Mouse (Mus musculus): Measurements from ENCODE around the gene Tgfbrap1. TPM values are rescaled to one million over a fixed set of nuclear protein-coding genes. Genes with fewer than 3 reads are reported as not detected.

Gene Tgfbrap1
- total and polyA plus RNA-seq, 2 experiments from 2014 or later: 4.5 to 8.7 TPM

DNA sequence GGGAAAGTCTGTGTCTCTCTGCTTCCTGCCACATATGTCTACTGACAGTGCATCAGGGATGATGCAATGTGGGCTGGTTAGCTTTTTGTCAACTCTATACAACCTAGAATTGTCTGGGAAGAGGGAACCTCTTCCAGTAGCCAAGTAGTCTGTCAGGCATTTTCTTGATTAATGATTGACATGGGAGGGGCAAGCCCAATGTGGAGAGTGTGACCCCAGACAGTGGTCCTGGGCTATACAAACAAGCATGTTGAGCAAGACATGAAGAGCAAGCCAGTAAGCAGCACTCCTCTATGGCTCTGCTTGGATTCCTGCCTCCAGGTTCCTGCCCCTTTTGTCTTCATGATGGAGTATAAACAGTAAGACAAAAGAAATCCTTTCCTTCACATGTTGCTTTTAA lies 28.8 kb upstream of the Tgfbrap1 start:
- peak overlapping the region; percentile 22; the same call in 1 of the 2 replicates for H3K27ac ChIP-seq (ENCODE audit: low read depth)
- TF ChIP-seq EP300 (IDR thresholded peaks at IDR 0.05; ENCODE audit: low read depth): no peak
- no peak for TF ChIP-seq CTCF (IDR thresholded peaks at IDR 0.05; ENCODE audit: low read depth)

DNA sequence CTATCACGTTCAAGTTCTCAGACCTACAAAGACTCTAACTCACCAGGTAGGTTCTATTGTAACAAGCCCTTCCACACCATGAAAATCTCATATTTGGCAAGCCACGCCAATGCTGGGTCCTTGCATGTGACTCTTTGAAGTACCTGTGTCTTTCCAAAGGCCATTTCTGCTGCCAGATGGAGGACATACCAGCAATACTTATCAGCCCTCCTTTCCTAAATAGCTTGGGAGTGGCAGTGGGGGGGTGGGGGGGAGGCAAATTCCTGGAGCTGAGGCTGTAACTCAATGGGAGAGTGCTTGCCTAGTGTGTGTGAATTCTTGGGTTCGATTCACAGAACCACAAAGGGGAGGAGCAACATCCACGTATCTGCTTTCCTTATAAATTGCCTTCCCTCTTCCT lies 26.3 kb upstream of the Tgfbrap1 start:
- ATAC-seq (ENCODE audit: insufficient read depth, low read depth): peak; percentile 36
- DNase-seq (ENCODE audit: low spot score): no peak
- WGBS: 38% methylated on average over 4 of the region's 4 CpGs
- TF ChIP-seq EP300 (IDR thresholded peaks at IDR 0.05; ENCODE audit: low read depth) (0 out of 2 replicates have a peak, but pooled peaks have one; percentile 16), CTCF (IDR thresholded peaks at IDR 0.05; ENCODE audit: low read depth) (no peak)
- H3K4me2 ChIP-seq (ENCODE audit: low read depth, low read length): no peak overlapping the region
- peak overlapping the region; percentile 58 for H3K27ac ChIP-seq (ENCODE audit: low read depth)
- peaks cover 15% of the 10 kb centered on the region for H3K4me1 ChIP-seq (ENCODE audit: control insufficient read depth, insufficient read depth)
- H3K4me3 ChIP-seq (ENCODE audit: low read depth, low read length): no peak overlapping the region
- H3K9ac ChIP-seq (replicated peaks; ENCODE audit: low read depth, low read length): no peak overlapping the region
- H3K36me3 ChIP-seq (replicated peaks; ENCODE audit: control insufficient read depth, insufficient read depth, low read length): peaks cover 74% of the 10 kb centered on the region
- H3K9me3 ChIP-seq (replicated peaks; ENCODE audit: control insufficient read depth, low read length): no peaks in the 10 kb centered on the region
- H3K27me3 ChIP-seq (ENCODE audit: control insufficient read depth, insufficient read depth, low read length): no peaks in the 10 kb centered on the region

More for the DNA sequence above, 28.8 kb upstream of the Tgfbrap1 start:
- H3K4me1 ChIP-seq (ENCODE audit: control insufficient read depth, insufficient read depth): peaks cover 15% of the 10 kb centered on the region
- no peak overlapping the region for H3K9ac ChIP-seq (replicated peaks; ENCODE audit: low read depth, low read length)
- no peaks in the 10 kb centered on the region for H3K27me3 ChIP-seq (ENCODE audit: control insufficient read depth, insufficient read depth, low read length)
- H3K36me3 ChIP-seq (replicated peaks; ENCODE audit: control insufficient read depth, insufficient read depth, low read length): peaks cover 82% of the 10 kb centered on the region
- peak; percentile 3 for DNase-seq (ENCODE audit: low spot score)
- H3K4me2 ChIP-seq (ENCODE audit: low read depth, low read length): no peak overlapping the region
- no peaks in the 10 kb centered on the region for H3K9me3 ChIP-seq (replicated peaks; ENCODE audit: control insufficient read depth, low read length)
- no peak overlapping the region for H3K4me3 ChIP-seq (ENCODE audit: low read depth, low read length)
- no peak for ATAC-seq (ENCODE audit: insufficient read depth, low read depth)

DNA sequence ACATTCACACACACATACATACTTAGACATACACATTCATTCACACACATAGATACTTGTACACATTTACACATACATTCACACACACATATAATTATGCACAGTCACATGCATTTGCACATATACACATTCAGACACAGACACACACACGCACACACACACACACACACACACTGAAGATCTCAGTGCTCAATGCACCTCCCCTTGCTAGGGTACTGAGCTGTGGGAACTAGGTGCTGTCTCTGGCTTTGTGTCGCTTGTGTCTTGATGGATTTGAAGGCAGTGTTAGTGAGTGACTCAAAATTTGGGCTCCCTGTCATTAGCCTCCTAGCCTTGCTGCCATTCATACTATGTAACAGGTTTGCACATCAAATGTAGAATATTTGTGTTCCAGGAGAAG lies 24.2 kb upstream of the Tgfbrap1 start:
- H3K36me3 ChIP-seq (replicated peaks; ENCODE audit: control insufficient read depth, insufficient read depth, low read length): peaks cover 62% of the 10 kb centered on the region
- ATAC-seq (ENCODE audit: insufficient read depth, low read depth): no peak

DNA sequence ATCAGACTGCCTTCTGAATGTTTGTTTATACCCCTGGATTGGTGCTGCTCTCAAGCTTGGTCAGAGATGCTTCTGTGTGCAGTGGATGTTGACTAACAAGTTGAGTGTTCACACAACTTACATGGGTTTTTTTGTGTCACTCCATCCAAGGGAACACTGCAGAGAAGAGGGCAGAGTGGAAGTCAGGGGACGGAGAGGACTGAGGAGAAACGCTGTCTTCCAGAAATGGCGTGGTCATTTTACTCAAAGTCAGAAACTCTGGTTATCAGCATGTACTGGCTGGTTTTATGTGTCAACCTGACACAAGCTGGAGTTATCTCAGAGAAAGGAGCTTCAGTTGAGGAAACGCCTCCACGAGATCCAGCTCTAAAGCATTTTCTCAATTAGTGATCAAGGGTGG lies 22.5 kb upstream of the Tgfbrap1 start:
- Histone ChIP-seq H3K36me3 (replicated peaks; ENCODE audit: control insufficient read depth, insufficient read depth, low read length) (peaks cover 56% of the 10 kb centered on the region), H3K4me3 (ENCODE audit: low read depth, low read length) (no peak overlapping the region), H3K27ac (ENCODE audit: low read depth) (peak overlapping the region; percentile 41), H3K4me1 (ENCODE audit: control insufficient read depth, insufficient read depth) (peaks cover 7% of the 10 kb centered on the region), H3K27me3 (ENCODE audit: control insufficient read depth, insufficient read depth, low read length) (no peaks in the 10 kb centered on the region), H3K4me2 (ENCODE audit: low read depth, low read length) (no peak overlapping the region), H3K9ac (replicated peaks; ENCODE audit: low read depth, low read length) (no peak overlapping the region), H3K9me3 (replicated peaks; ENCODE audit: control insufficient read depth, low read length) (no peaks in the 10 kb centered on the region)
- ATAC-seq (ENCODE audit: insufficient read depth, low read depth) (no peak), DNase-seq (ENCODE audit: low spot score) (no peak)
- TF ChIP-seq CTCF (IDR thresholded peaks at IDR 0.05; ENCODE audit: low read depth) (no peak), EP300 (IDR thresholded peaks at IDR 0.05; ENCODE audit: low read depth) (no peak)
- 89% methylated on average over 5 of the region's 5 CpGs for WGBS

More for the DNA sequence above, 24.2 kb upstream of the Tgfbrap1 start:
- no peak overlapping the region for H3K4me2 ChIP-seq (ENCODE audit: low read depth, low read length)
- no peaks in the 10 kb centered on the region for H3K27me3 ChIP-seq (ENCODE audit: control insufficient read depth, insufficient read depth, low read length)
- WGBS: 95% methylated on average over 2 of the region's 2 CpGs
- no peak overlapping the region for H3K27ac ChIP-seq (ENCODE audit: low read depth)
- H3K9ac ChIP-seq (replicated peaks; ENCODE audit: low read depth, low read length): no peak overlapping the region
- H3K9me3 ChIP-seq (replicated peaks; ENCODE audit: control insufficient read depth, low read length): no peaks in the 10 kb centered on the region
- H3K4me1 ChIP-seq (ENCODE audit: control insufficient read depth, insufficient read depth): peaks cover 7% of the 10 kb centered on the region
- TF ChIP-seq EP300 (IDR thresholded peaks at IDR 0.05; ENCODE audit: low read depth): no peak
- no peak for TF ChIP-seq CTCF (IDR thresholded peaks at IDR 0.05; ENCODE audit: low read depth)
- no peak overlapping the region for H3K4me3 ChIP-seq (ENCODE audit: low read depth, low read length)
- no peak for DNase-seq (ENCODE audit: low spot score)

DNA sequence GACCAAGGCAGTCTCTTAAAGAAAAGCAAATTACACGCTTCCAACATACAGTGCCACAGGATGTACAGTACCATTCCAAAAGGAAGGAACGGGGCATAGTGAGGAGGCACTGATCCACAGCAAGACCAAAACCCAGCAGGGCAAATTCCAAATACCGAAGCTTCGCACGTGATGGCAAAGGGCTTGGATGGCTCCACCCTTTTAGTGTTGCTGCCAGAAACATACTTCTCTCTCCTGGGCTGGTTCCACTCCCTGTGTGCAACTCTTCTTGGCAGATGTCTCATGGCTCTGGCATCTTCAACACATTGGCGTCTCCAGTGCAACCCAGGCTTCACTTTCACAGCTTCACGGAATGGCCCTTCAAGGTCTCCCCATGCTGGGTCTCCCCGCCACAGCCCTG lies 19.0 kb upstream of the Tgfbrap1 start:
- Histone ChIP-seq H3K36me3 (replicated peaks; ENCODE audit: control insufficient read depth, insufficient read depth, low read length) (peaks cover 40% of the 10 kb centered on the region), H3K27ac (ENCODE audit: low read depth) (peak overlapping the region; percentile 43), H3K4me2 (ENCODE audit: low read depth, low read length) (no peak overlapping the region), H3K4me1 (ENCODE audit: control insufficient read depth, insufficient read depth) (0 out of 2 replicates have a peak, but pooled peaks cover 5% of the 10 kb centered on the region), H3K4me3 (ENCODE audit: low read depth, low read length) (no peak overlapping the region), H3K9me3 (replicated peaks; ENCODE audit: control insufficient read depth, low read length) (no peaks in the 10 kb centered on the region), H3K27me3 (ENCODE audit: control insufficient read depth, insufficient read depth, low read length) (no peaks in the 10 kb centered on the region), H3K9ac (replicated peaks; ENCODE audit: low read depth, low read length) (no peak overlapping the region)
- DNase-seq (ENCODE audit: low spot score) (no peak), ATAC-seq (ENCODE audit: insufficient read depth, low read depth) (peak; percentile 68)
- 59% methylated on average over 8 of the region's 8 CpGs for WGBS
- TF ChIP-seq EP300 (IDR thresholded peaks at IDR 0.05; ENCODE audit: low read depth) (no peak), CTCF (IDR thresholded peaks at IDR 0.05; ENCODE audit: low read depth) (no peak)

DNA sequence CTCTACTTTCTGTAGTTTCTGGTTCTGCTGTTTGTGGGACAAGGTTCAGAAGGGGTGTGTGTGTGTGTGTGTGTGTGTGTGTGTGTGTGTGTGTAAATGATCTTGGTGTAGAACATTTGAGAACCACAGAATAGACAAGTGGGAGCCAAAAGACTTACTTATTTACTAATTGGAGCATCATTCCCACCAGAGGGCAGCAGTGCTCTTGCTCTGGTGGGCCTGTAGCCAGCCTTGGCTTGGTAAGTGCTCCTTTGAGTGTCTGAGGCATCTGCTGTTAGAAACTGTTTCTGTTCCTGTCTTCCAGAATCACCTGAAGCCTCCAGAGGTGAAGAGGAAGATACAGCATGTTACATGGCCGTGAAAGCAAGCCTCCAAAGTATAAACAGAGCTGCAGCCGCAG lies 14.4 kb upstream of the Tgfbrap1 start:
- ATAC-seq (ENCODE audit: insufficient read depth, low read depth): no peak

More for the DNA sequence above, 14.4 kb upstream of the Tgfbrap1 start:
- WGBS: 62% methylated on average over 2 of the region's 2 CpGs
- Histone ChIP-seq H3K4me1 (ENCODE audit: control insufficient read depth, insufficient read depth) (0 out of 2 replicates have a peak, but pooled peaks cover 5% of the 10 kb centered on the region), H3K9me3 (replicated peaks; ENCODE audit: control insufficient read depth, low read length) (no peaks in the 10 kb centered on the region), H3K36me3 (replicated peaks; ENCODE audit: control insufficient read depth, insufficient read depth, low read length) (peaks cover 42% of the 10 kb centered on the region), H3K27ac (ENCODE audit: low read depth) (no peak overlapping the region), H3K4me2 (ENCODE audit: low read depth, low read length) (no peak overlapping the region), H3K9ac (replicated peaks; ENCODE audit: low read depth, low read length) (no peak overlapping the region), H3K4me3 (ENCODE audit: low read depth, low read length) (no peak overlapping the region), H3K27me3 (ENCODE audit: control insufficient read depth, insufficient read depth, low read length) (no peaks in the 10 kb centered on the region)
- peak; percentile 74 for DNase-seq (ENCODE audit: low spot score)
- TF ChIP-seq EP300 (IDR thresholded peaks at IDR 0.05; ENCODE audit: low read depth): no peak
- TF ChIP-seq CTCF (IDR thresholded peaks at IDR 0.05; ENCODE audit: low read depth): peak; percentile 72
